Mouse (Mus musculus): ENCODE data around the gene Mast4.

DNA sequence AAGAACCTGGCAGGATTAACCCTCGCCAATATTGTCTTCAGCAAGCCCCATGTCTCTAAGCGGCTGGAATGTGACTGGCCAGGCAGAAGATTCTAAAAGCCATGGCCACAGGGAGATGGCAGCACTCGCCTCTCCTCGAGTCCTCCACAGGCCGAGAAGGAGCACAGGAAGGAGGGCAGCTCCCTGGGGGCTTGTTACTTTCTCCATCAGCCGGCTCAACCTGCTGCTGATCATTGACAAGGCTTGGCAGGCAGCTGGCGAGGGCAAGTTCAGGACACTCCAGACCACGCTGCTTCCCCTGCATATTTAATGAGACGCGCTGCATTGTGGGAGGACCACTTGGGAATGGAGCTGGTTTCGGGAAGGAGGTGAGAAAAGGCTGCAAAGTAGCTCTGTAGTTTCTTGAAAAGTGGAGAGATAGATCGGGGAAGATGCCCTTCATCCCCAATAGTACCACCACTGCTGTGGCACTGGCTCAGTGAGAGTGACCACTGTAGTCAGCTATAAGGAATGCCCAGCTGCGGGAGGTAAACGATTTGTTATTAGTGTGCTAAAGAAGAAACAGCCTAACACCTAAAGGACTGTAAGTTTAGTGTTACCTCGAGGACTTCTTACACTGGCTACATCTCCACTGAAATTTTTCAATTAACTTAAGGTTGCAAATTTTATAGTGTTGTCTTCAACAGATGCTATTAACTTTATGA lies 523.0 kb downstream of the Mast4 start:
- no peak for TF ChIP-seq GATA1 (IDR thresholded peaks at IDR 0.05; ENCODE audit: borderline replicate concordance, low read length)
- no peak for TF ChIP-seq CTCF (IDR thresholded peaks at IDR 0.05; ENCODE audit: low read depth, low read length)
- TF ChIP-seq TAL1 (conservative IDR thresholded peaks at IDR 0.05; ENCODE audit: low read depth, low read length): 0 out of 2 replicates have a peak, but pooled peaks have one; percentile 2
- no peak for TF ChIP-seq POLR2AphosphoS5 (IDR thresholded peaks at IDR 0.05; ENCODE audit: insufficient replicate concordance, low read depth, low read length)

Measured in G1E (cell line).